Mouse (Mus musculus) kidney, embryonic 14.5 days (tissue): ENCODE results near the gene Cyp2d9. TPM values are rescaled to one million over a fixed set of nuclear protein-coding genes. Genes with fewer than 3 reads are reported as not detected.
"Not testable (repeated sequence)": the region's sequence is repeated elsewhere in the genome, so short reads cannot be mapped to it uniquely, and the experiment has no call there.

Experiments used
- ATAC-seq: fragments of 200-750 bp; cut with Nextera tagmentation; 2 replicates; pipeline ENCODE4 v1.8.0; 2017; ENCODE audit warnings: moderate number of reproducible peaks, mild to moderate bottlenecking, moderate TSS enrichment, moderate library complexity; ENCODE audit not compliant: low FRiP score, low TSS enrichment
- H3K27ac ChIP-seq: fragments of 300-500 bp; sonication (generic); 2 replicates; pipeline ENCODE4 v1.5.1; 2014; ENCODE audit warnings: low read depth, mild to moderate bottlenecking, low read length, moderate library complexity, mixed read lengths
- H3K27me3 ChIP-seq: fragments of 300-500 bp; sonication (generic); 2 replicates; pipeline ENCODE4 v1.6.1; 2014; ENCODE audit warnings: mild to moderate bottlenecking, low read length; ENCODE audit not compliant: control insufficient read depth, insufficient read depth
- H3K36me3 ChIP-seq: fragments of 300-500 bp; sonication (generic); 2 replicates; pipeline ENCODE4 v1.6.1; 2014; ENCODE audit warnings: low read length, mixed read lengths; ENCODE audit not compliant: control insufficient read depth, insufficient read depth
- H3K4me1 ChIP-seq: fragments of 300-500 bp; sonication (generic); 2 replicates; pipeline ENCODE4 v1.6.1; 2014; ENCODE audit warnings: low read length, mixed read lengths; ENCODE audit not compliant: control insufficient read depth, insufficient read depth
- H3K4me2 ChIP-seq: fragments of 300-500 bp; sonication (generic); replicated peaks from 2 replicates; pipeline ENCODE4 v1.6.1; 2014; ENCODE audit warnings: low read depth, mild to moderate bottlenecking, low read length
- H3K4me3 ChIP-seq: fragments of 300-500 bp; sonication (generic); 2 replicates; pipeline ENCODE4 v1.5.1; 2014; ENCODE audit warnings: mild to moderate bottlenecking, low read length
- H3K9ac ChIP-seq: fragments of 300-500 bp; sonication (generic); 2 replicates; pipeline ENCODE4 v1.6.1; 2014; ENCODE audit warnings: low read depth, mild to moderate bottlenecking, low read length, moderate library complexity
- H3K9me3 ChIP-seq: fragments of 300-500 bp; sonication (generic); 2 replicates; pipeline ENCODE4 v1.6.1; 2016; ENCODE audit warnings: low read length; ENCODE audit not compliant: control insufficient read depth
- WGBS: fragments of 180-500 bp; shearing (Covaris S2); extraction: QIAGEN DNeasy Blood & Tissue Kit; methylation state at CpG from one replicate; pipeline ENCODE4 v1.1.7; 2014; 5-methylcytosine and 5-hydroxymethylcytosine counted together
- microRNA-seq: library from miRNA; unstranded; fragments of <30 nt; microRNA quantifications from one replicate; pipeline ENCODE4, GENCODE M21; 2016
- polyA plus RNA-seq: library from polyadenylated mRNA; unstranded; fragments of >200 nt; fragmentation: Nextera tagmentation; extraction: Ambion mirVana; gene quantifications from 2 replicates; pipeline ENCODE4 v1.2.1, GENCODE M21; 2014

The Cyp2d9 gene
- polyA plus RNA-seq, 1 experiment from 2014 or later: 0.16 TPM

DNA sequence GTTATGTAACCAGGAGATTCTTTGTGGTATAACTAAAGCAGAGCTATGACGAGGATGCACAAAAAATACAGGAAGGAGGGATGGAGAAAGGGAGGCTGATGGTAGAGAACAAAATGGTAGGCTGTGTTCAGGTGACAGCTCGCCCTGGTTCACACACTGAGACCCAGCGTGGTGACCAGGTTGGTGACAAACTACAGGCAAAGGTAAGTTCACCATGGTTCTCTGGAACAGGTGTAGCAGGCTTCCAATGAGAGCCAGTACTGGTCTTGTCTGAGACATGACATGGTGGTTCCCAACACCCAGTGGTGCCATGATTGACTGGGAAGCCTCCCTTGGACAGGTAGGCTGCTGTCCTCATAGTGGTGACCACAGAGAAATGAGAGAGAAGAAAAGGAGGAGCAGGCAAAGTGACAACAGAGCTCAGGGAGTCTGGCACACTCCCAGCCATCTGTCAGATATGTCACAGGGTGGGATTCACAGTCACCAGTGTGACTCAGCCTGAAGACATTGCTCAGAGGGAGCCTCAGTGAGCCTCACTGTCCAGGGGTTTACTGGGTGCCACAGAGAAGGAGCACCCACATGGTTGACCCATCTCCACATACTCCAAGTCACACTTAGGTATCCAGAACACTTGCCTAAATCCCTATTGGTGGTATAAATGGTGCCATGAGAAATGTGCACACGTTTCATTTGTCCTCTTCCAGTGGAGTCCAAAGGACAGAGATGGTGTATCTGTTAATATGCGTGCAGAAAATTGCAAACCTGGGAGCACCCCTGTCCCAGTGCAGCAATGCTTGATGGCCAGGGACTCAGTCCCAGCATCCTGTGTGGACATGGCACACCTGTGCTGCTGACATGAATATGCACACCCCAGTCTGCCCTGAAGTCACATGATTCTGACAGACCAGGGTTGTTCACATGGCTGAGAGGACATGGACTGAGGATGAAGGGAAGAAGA is 24.1 kb downstream of the Cyp2d9 start:
- Histone ChIP-seq H3K36me3 (no peaks in the 10 kb centered on the region), H3K4me3 (no peak overlapping the region), H3K27me3 (no peaks in the 10 kb centered on the region), H3K9ac (no peak overlapping the region), H3K9me3 (no peaks in the 10 kb centered on the region), H3K27ac (no peak overlapping the region), H3K4me2 (no peak overlapping the region), H3K4me1 (no peaks in the 10 kb centered on the region)
- WGBS: 81% methylated on average over 5 of the region's 5 CpGs
- ATAC-seq: no peak

DNA sequence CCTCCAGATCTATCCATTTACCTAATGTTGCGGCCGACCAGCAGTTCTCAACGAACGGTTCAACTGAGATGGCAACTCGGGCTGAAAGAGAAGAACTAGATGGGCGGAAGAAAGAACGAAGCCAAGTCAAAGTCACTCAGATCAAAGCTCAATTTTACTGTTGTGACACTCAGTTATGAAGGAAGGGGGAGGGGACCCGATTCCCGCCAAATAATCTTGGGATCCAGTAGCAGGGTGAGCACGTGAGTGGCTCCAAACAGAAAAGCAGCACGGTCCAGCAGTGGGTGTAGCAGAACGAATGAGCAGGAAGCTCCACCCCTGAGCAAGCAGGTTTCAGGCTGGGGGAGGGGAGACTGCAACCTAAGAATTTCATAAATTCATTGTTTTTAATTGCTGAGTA is 26.0 kb downstream of the Cyp2d9 start:
- not testable (repeated sequence) for H3K9me3 ChIP-seq, H3K27ac ChIP-seq, H3K27me3 ChIP-seq, H3K4me3 ChIP-seq, H3K4me1 ChIP-seq, H3K36me3 ChIP-seq, H3K4me2 ChIP-seq, ATAC-seq, H3K9ac ChIP-seq
- WGBS: 79% methylated on average over 12 of the region's 12 CpGs

DNA sequence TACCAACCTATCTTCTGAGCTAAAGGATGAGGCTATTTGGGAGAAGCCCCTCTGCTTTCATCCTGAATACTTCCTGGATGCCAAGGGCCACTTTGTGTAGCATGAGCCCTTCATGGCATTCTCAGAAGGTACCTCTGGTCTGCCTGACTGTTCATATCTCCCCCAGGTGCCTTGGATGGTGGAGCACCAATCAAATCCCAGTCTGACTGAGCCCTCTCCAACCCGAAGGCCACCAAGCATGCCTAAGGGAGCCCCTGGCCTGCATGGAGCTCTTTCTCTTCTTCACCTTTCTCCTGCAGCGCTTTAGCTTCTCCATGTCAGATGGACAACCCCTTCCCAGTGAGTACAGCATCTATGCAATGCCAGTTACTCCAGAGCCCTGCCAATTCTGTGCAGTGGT is 31.5 kb downstream of the Cyp2d9 start:
- WGBS: 64% methylated on average over 2 of the region's 2 CpGs
- H3K9me3 ChIP-seq: no peaks in the 10 kb centered on the region
- H3K9ac ChIP-seq: no peak overlapping the region
- H3K4me3 ChIP-seq: no peak overlapping the region
- no peak overlapping the region for H3K4me2 ChIP-seq
- no peaks in the 10 kb centered on the region for H3K4me1 ChIP-seq
- no peaks in the 10 kb centered on the region for H3K36me3 ChIP-seq
- no peak overlapping the region for H3K27ac ChIP-seq
- ATAC-seq: no peak
- no peaks in the 10 kb centered on the region for H3K27me3 ChIP-seq

DNA sequence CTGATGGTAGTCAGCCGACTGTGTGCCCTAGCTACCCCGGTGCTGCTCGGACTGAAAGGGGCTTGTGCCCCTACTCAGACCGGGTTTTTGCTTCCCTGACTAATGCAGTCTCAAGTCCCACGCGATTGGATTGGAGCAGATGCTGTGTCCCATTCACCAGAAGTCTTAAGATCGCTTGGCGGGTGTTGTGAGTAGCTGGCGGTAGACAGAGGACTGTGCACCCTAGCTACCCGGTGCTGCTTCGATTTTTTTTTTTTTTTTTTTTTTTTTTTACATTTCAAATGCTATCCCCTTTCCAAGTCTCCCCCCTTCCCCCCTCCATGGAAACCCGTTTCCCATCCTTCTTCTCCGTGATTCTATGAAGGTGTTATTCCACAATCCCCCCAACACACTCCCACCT is 61.0 kb downstream of the Cyp2d9 start:
- not testable (repeated sequence) for ATAC-seq, H3K9me3 ChIP-seq, H3K4me1 ChIP-seq, H3K4me3 ChIP-seq, H3K36me3 ChIP-seq, H3K9ac ChIP-seq, H3K27ac ChIP-seq, H3K4me2 ChIP-seq, H3K27me3 ChIP-seq
- WGBS: 71% methylated on average over 13 of the region's 13 CpGs

Small RNA genes lying within 50 kb of the gene (microRNA-seq; reads per million reads assigned to microRNA genes)
- not detected for gene Gm25990
- gene Gm27331: not detected
- not detected for gene Gm27622
- gene Gm27825: not detected
- gene Mir7684: not detected

Other genes with a start within 250 kb of the Cyp2d9 start
- 0.80 and 1.1 TPM in 2 replicates for gene Shisa8, start 220.6 kb upstream of the Cyp2d9 start, polyA plus RNA-seq
- 0.12 and 0.13 TPM in 2 replicates for gene Tnfrsf13c, start 209.1 kb upstream of the Cyp2d9 start, polyA plus RNA-seq
- gene Cenpm, start 188.7 kb upstream of the Cyp2d9 start, polyA plus RNA-seq: 83.3 and 116 TPM in 2 replicates
- not detected in 2 replicates for gene 1500009C09Rik, start 181.0 kb upstream of the Cyp2d9 start, polyA plus RNA-seq
- gene Sept3, start 158.5 kb upstream of the Cyp2d9 start, polyA plus RNA-seq: 8.6 and 15.8 TPM in 2 replicates
- 0.23 and 0.65 TPM in 2 replicates for gene Wbp2nl, start 134.5 kb upstream of the Cyp2d9 start, polyA plus RNA-seq
- 43.6 and 57.3 TPM in 2 replicates for gene Naga, start 94.5 kb upstream of the Cyp2d9 start, polyA plus RNA-seq
- gene Pheta2, start 94.5 kb upstream of the Cyp2d9 start, polyA plus RNA-seq: 4.7 and 8.9 TPM in 2 replicates
- 276 and 306 TPM in 2 replicates for gene Smdt1, start 94.5 kb upstream of the Cyp2d9 start, polyA plus RNA-seq
- 396 and 553 TPM in 2 replicates for gene Ndufa6, start 79.1 kb upstream of the Cyp2d9 start, polyA plus RNA-seq
- gene Cyp2d22, start 53.2 kb upstream of the Cyp2d9 start, polyA plus RNA-seq: 7.0 and 8.2 TPM in 2 replicates
- gene Cyp2d11, start 39.4 kb upstream of the Cyp2d9 start, polyA plus RNA-seq: not detected in 2 replicates
- gene Cyp2d10, start 26.2 kb upstream of the Cyp2d9 start, polyA plus RNA-seq: not detected in 2 replicates
- not detected in 2 replicates for gene Cyp2d12, start 121.6 kb downstream of the Cyp2d9 start, polyA plus RNA-seq
- not detected in 2 replicates for gene Cyp2d34, start 187.5 kb downstream of the Cyp2d9 start, polyA plus RNA-seq